Comparison of ENCODE assay signal across 27 mouse cellular contexts in genomic region chr10:119584666-119585065, GRCm38 (mm10).
DNase-seq lines count a peak whose midpoint lies in the region; ATAC-seq and TF ChIP-seq lines count a peak whose summit lies in the region.
"Had no signal": no experiment of that assay in that cellular context is flagged by ENCODE, and none has a peak within 500 bp of the region (broad histone marks: within the 10 kb centered on the region; RNA-seq: fewer than 3 reads in every experiment).

No protein-coding gene starts in this region.

- H3K9ac ChIP-seq in heart, embryonic 12.5 days = no peak overlapping the region
- H3K9ac ChIP-seq in lung, postnatal 0 days (replicated peaks; ENCODE audit: low read depth) = no peak overlapping the region
- H3K9ac ChIP-seq in embryonic facial prominence, embryonic 14.5 days (ENCODE audit: low read depth, low read length) = no peak overlapping the region
- no peak overlapping the region for H3K9ac ChIP-seq in forebrain, postnatal 0 days
- H3K9ac ChIP-seq: forebrain, embryonic 13.5 days; hindbrain, embryonic 14.5 days; limb, embryonic 15.5 days; liver, embryonic 13.5 days; midbrain, embryonic 12.5 days; stomach, embryonic 15.5 days had no signal

- no peaks in the 10 kb centered on the region for H3K27me3 ChIP-seq in heart, embryonic 12.5 days (replicated peaks)
- no peaks in the 10 kb centered on the region for H3K27me3 ChIP-seq in lung, postnatal 0 days (replicated peaks; ENCODE audit: insufficient read depth, low read length)
- H3K27me3 ChIP-seq in embryonic facial prominence, embryonic 14.5 days (replicated peaks; ENCODE audit: control insufficient read depth, insufficient read depth, low read length) = no peaks in the 10 kb centered on the region
- no peaks in the 10 kb centered on the region for H3K27me3 ChIP-seq in forebrain, postnatal 0 days (ENCODE audit: insufficient read depth, low read length)
- H3K27me3 ChIP-seq: forebrain, embryonic 13.5 days; limb, embryonic 15.5 days; liver, embryonic 13.5 days; midbrain, embryonic 12.5 days; stomach, embryonic 15.5 days had no signal

- no peak overlapping the region for H3K4me3 ChIP-seq in heart, embryonic 12.5 days
- H3K4me3 ChIP-seq in lung, postnatal 0 days (ENCODE audit: low read depth, low read length) = no peak overlapping the region
- H3K4me3 ChIP-seq in lung, adult 2 months (replicated peaks; ENCODE audit: extremely low read depth, low read depth, low read length) = no peak overlapping the region
- H3K4me3 ChIP-seq in embryonic facial prominence, embryonic 14.5 days (ENCODE audit: low read depth, low read length) = no peak overlapping the region
- H3K4me3 ChIP-seq in forebrain, postnatal 0 days (ENCODE audit: low read depth, low read length) = no peak overlapping the region
- H3K4me3 ChIP-seq: forebrain, embryonic 13.5 days; layer of hippocampus, adult 2 months; limb, embryonic 15.5 days; liver, embryonic 13.5 days; midbrain, embryonic 12.5 days; stomach, embryonic 15.5 days had no signal

- TF ChIP-seq CTCF in lung, postnatal 0 days (IDR thresholded peaks at IDR 0.05) = no peak
- TF ChIP-seq CTCF in lung, adult 2 months (IDR thresholded peaks at IDR 0.05; ENCODE audit: insufficient read depth, low read length) = no peak
- TF ChIP-seq CTCF in forebrain, postnatal 0 days (IDR thresholded peaks at IDR 0.05; ENCODE audit: low read depth) = no peak

- peaks cover 6% of the 10 kb centered on the region; the same call in 1 of the 2 replicates for H3K4me1 ChIP-seq in heart, embryonic 12.5 days (replicated peaks)
- H3K4me1 ChIP-seq in lung, postnatal 0 days (ENCODE audit: insufficient read depth, low read depth, low read length) = no peaks in the 10 kb centered on the region
- H3K4me1 ChIP-seq in lung, adult 2 months (ENCODE audit: control insufficient read depth, insufficient read depth, low read length) = no peaks in the 10 kb centered on the region
- no peaks in the 10 kb centered on the region for H3K4me1 ChIP-seq in embryonic facial prominence, embryonic 14.5 days (ENCODE audit: control insufficient read depth, insufficient read depth, low read length)
- H3K4me1 ChIP-seq in forebrain, postnatal 0 days (ENCODE audit: insufficient read depth) = no peaks in the 10 kb centered on the region
- H3K4me1 ChIP-seq: forebrain, embryonic 13.5 days; limb, embryonic 15.5 days; liver, embryonic 13.5 days; midbrain, embryonic 12.5 days; stomach, embryonic 15.5 days had no signal

- no peaks in the 10 kb centered on the region for H3K9me3 ChIP-seq in heart, embryonic 12.5 days (replicated peaks)
- no peaks in the 10 kb centered on the region for H3K9me3 ChIP-seq in lung, postnatal 0 days (ENCODE audit: low read length)
- H3K9me3 ChIP-seq in embryonic facial prominence, embryonic 14.5 days (ENCODE audit: control insufficient read depth, low read length) = no peaks in the 10 kb centered on the region
- no peaks in the 10 kb centered on the region for H3K9me3 ChIP-seq in forebrain, postnatal 0 days (ENCODE audit: low read length)
- H3K9me3 ChIP-seq: forebrain, embryonic 13.5 days; limb, embryonic 15.5 days; liver, embryonic 13.5 days; midbrain, embryonic 12.5 days; stomach, embryonic 15.5 days had no signal

- ATAC-seq in heart, embryonic 12.5 days (ENCODE audit: insufficient number of reproducible peaks, low FRiP score) = no peak
- no peak for ATAC-seq in lung, postnatal 0 days
- peak; percentile 65; the same call in 1 of the 2 replicates for ATAC-seq in embryonic facial prominence, embryonic 14.5 days (ENCODE audit: low read depth)
- no peak for ATAC-seq in forebrain, postnatal 0 days
- ATAC-seq: forebrain, embryonic 13.5 days; inflammation-experienced regulatory T-cells, adult 6 months had no signal

- peak; percentile 36 for DNase-seq in heart, adult 11 months
- DNase-seq in lung, postnatal 0 days (ENCODE audit: low spot score) = peak; percentile 23
- DNase-seq in lung, adult 2 months = no peak
- DNase-seq in embryo, embryonic 10 days (ENCODE audit: low spot score) = peak; percentile 22
- DNase-seq in embryonic facial prominence, embryonic 14.5 days (ENCODE audit: low spot score) = peak; percentile 55
- no peak for DNase-seq in forebrain, postnatal 0 days
- no peak for DNase-seq in cerebellum, adult 9-11 months
- DNase-seq: adrenal gland, postnatal 14 days; cerebellum, adult 11 months; cerebellum, adult 9-10 months; gastrocnemius, postnatal 14 days; heart, adult 18-20 months; heart, postnatal 4 days; kidney, adult 11 months; kidney, postnatal 36 days; liver, embryonic 13.5 days; right cerebral cortex, postnatal 25 days had no signal

- WGBS in heart, embryonic 12.5 days = 81% methylated on average over 6 of the region's 6 CpGs
- WGBS in lung, postnatal 0 days = 65% methylated on average over 6 of the region's 6 CpGs
- 74% methylated on average over 6 of the region's 6 CpGs for WGBS in lung, adult 2 months
- 57% methylated on average over 6 of the region's 6 CpGs for WGBS in embryonic facial prominence, embryonic 14.5 days
- 73% methylated on average over 6 of the region's 6 CpGs for WGBS in forebrain, postnatal 0 days

- TF ChIP-seq POLR2A in lung, adult 2 months (IDR thresholded peaks at IDR 0.05; ENCODE audit: borderline replicate concordance, extremely low read depth, low read depth, low read length) = no peak

- no peak overlapping the region for H3K4me2 ChIP-seq in heart, embryonic 12.5 days
- H3K4me2 ChIP-seq in lung, postnatal 0 days (replicated peaks; ENCODE audit: low read depth, low read length) = no peak overlapping the region
- no peak overlapping the region for H3K4me2 ChIP-seq in embryonic facial prominence, embryonic 14.5 days (ENCODE audit: low read depth, low read length)
- no peak overlapping the region for H3K4me2 ChIP-seq in forebrain, postnatal 0 days (ENCODE audit: low read depth)
- H3K4me2 ChIP-seq: forebrain, embryonic 13.5 days; heart, embryonic 11.5 days; hindbrain, embryonic 14.5 days; limb, embryonic 15.5 days; liver, embryonic 13.5 days; midbrain, embryonic 12.5 days; stomach, embryonic 15.5 days had no signal

- no peaks in the 10 kb centered on the region for H3K36me3 ChIP-seq in heart, embryonic 12.5 days
- H3K36me3 ChIP-seq in lung, postnatal 0 days (ENCODE audit: insufficient read depth, low read length) = no peaks in the 10 kb centered on the region
- no peaks in the 10 kb centered on the region for H3K36me3 ChIP-seq in embryonic facial prominence, embryonic 14.5 days (ENCODE audit: control insufficient read depth, insufficient read depth, low read length)
- no peaks in the 10 kb centered on the region for H3K36me3 ChIP-seq in forebrain, postnatal 0 days (ENCODE audit: insufficient read depth)
- H3K36me3 ChIP-seq: G1E; limb, embryonic 15.5 days; liver, embryonic 13.5 days; midbrain, embryonic 12.5 days; stomach, embryonic 15.5 days had no signal

- H3K27ac ChIP-seq in heart, embryonic 12.5 days (ENCODE audit: poor library complexity, severe bottlenecking) = no peak overlapping the region
- no peak overlapping the region for H3K27ac ChIP-seq in lung, postnatal 0 days (ENCODE audit: low read length)
- H3K27ac ChIP-seq in embryonic facial prominence, embryonic 14.5 days (replicated peaks; ENCODE audit: low read depth, low read length) = no peak overlapping the region
- H3K27ac ChIP-seq in forebrain, postnatal 0 days (ENCODE audit: low read depth, low read length) = no peak overlapping the region
- H3K27ac ChIP-seq: forebrain, embryonic 13.5 days; hindbrain, embryonic 14.5 days; layer of hippocampus, adult 2 months; limb, embryonic 15.5 days; liver, embryonic 13.5 days; midbrain, embryonic 12.5 days; stomach, embryonic 15.5 days had no signal

- no peak for TF ChIP-seq EP300 in lung, postnatal 0 days (IDR thresholded peaks at IDR 0.05)

Comparison
In these comparisons a context has a peak if more than half of its experiments do, and no peak if none do; other contexts are left out.
1. DNase-seq: peak in heart, adult 11 months (single experiment), lung, postnatal 0 days (single experiment), embryo, embryonic 10 days (single experiment) and embryonic facial prominence, embryonic 14.5 days (single experiment); none in lung, adult 2 months (single experiment), forebrain, postnatal 0 days (single experiment) and cerebellum, adult 9-11 months (single experiment).